Mouse (Mus musculus) limb, embryonic 14.5 days (tissue): ENCODE measurements around the gene Cfap221. TPM values are rescaled to one million over a fixed set of nuclear protein-coding genes. Genes with fewer than 3 reads are reported as not detected.
A peak's percentile ranks its signal among the peaks of the same experiment; 100 is the strongest.

Experiments used
- ATAC-seq: fragments of 200-750 bp; cut with Nextera tagmentation; 2 replicates; pipeline ENCODE4 v1.8.0; 2017; ENCODE audit warnings: low read depth, moderate number of reproducible peaks, moderate TSS enrichment; ENCODE audit not compliant: low FRiP score
- DNase-seq: peaks from one replicate; pipeline ENCODE4 v3.0.0-alpha.2; 2015; ENCODE audit warnings: low spot score
- H3K27ac ChIP-seq: fragments of 300-500 bp; sonication (generic); replicated peaks from 2 replicates; pipeline ENCODE4 v1.5.1; 2014; ENCODE audit warnings: low read depth, mild to moderate bottlenecking, low read length, moderate library complexity, mixed read lengths
- H3K27me3 ChIP-seq: fragments of 300-500 bp; sonication (generic); 2 replicates; pipeline ENCODE4 v1.6.1; 2014; ENCODE audit warnings: low read length, mixed read lengths; ENCODE audit not compliant: control insufficient read depth, insufficient read depth
- H3K36me3 ChIP-seq: fragments of 300-500 bp; sonication (generic); 2 replicates; pipeline ENCODE4 v1.6.1; 2014; ENCODE audit warnings: mild to moderate bottlenecking, low read length, moderate library complexity, mixed read lengths; ENCODE audit not compliant: control insufficient read depth, insufficient read depth
- H3K4me1 ChIP-seq: fragments of 300-500 bp; sonication (generic); 2 replicates; pipeline ENCODE4 v1.6.1; 2014; ENCODE audit warnings: antibody characterized with exemption, low read length, mixed read lengths; ENCODE audit not compliant: control insufficient read depth, insufficient read depth
- H3K4me2 ChIP-seq: fragments of 300-500 bp; sonication (generic); replicated peaks from 2 replicates; pipeline ENCODE4 v1.6.1; 2014; ENCODE audit warnings: low read depth, mild to moderate bottlenecking, low read length, moderate library complexity; ENCODE audit not compliant: severe bottlenecking
- H3K4me3 ChIP-seq: fragments of 300-500 bp; sonication (generic); replicated peaks from 2 replicates; pipeline ENCODE4 v1.5.1; 2014; ENCODE audit warnings: low read length
- H3K9ac ChIP-seq: fragments of 300-500 bp; sonication (generic); 2 replicates; pipeline ENCODE4 v1.6.1; 2014; ENCODE audit warnings: mild to moderate bottlenecking, low read depth, low read length, moderate library complexity; ENCODE audit not compliant: severe bottlenecking
- H3K9me3 ChIP-seq: fragments of 300-500 bp; sonication (generic); 2 replicates; pipeline ENCODE4 v1.6.1; 2016; ENCODE audit warnings: low read length; ENCODE audit not compliant: control insufficient read depth
- POLR2A ChIP-seq: fragments of 200-500 bp; IDR thresholded peaks from 2 replicates; pipeline ENCODE4 v1.8.0; 2012; ENCODE audit warnings: inconsistent platforms, mild to moderate bottlenecking, moderate library complexity, borderline replicate concordance; ENCODE audit not compliant: insufficient read depth, insufficient read length; ENCODE audit errors: extremely low read depth
- WGBS: fragments of 180-500 bp; shearing (Covaris S2); extraction: QIAGEN DNeasy Blood & Tissue Kit; methylation state at CpG from one replicate; pipeline ENCODE4 v1.1.7; 2014; 5-methylcytosine and 5-hydroxymethylcytosine counted together
- polyA plus RNA-seq, 2 experiments: library from polyadenylated mRNA; depleted of rRNA in 1 of 2; stranded (reverse) in 1 of 2; unstranded in 1 of 2; fragments of >200 nt; fragmentation: Nextera tagmentation in 1 of 2; extraction: Ambion mirVana in 1 of 2; gene quantifications; 2 replicates each; pipeline versions ENCODE4 v1.2.1 to v1.2.3; 2012 to 2014

Gene Cfap221
- polyA plus RNA-seq (2012; rRNA removed) (0.06 TPM in 1 of 2 replicates, not detected in the other), polyA plus RNA-seq (2014; fragmentation: Nextera tagmentation; extraction: Ambion mirVana) (0.18 TPM in 1 of 2 replicates, not detected in the other)

DNA sequence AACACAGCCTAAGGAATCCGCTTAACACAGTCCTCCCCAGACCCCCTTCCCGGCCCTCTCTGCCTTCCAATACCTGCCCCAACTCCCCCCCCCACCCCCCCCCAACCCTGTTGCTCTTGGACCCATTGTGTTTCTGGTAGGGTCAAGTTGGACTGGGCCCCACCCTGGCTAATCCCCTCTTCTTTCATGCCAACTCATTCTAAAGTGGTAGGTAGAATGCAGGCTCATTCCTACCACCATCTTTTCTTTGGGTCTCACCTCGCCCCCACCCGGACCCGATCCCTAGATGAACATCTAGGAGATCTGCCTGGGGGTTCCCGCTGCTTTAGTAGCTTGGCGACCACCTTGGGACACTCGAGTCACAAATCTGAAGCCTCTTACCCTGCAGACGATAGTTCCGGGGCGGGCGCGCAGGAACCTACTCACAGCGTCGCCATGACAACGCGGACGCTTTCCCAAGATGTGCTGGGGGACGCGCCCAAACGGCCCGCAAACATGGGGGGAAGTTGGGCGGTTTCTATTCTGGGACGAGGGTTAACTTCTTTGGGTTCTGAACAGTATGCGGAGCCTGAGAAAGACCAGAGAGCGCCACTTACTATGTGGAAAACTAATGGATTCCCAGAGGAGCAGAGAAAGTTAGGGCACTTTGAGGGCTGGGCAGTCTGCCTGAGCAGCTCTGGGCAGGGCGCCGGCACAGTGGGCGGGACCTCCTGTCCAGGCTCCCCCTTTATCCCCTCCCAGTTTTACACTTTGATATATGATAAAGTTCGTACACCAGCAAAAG is at the start of gene Cfap221:
Cfap221 (minus strand) TSS at position 437 of the 784 bp plus-strand sequence.
- Histone ChIP-seq H3K27ac (no peak within 1 kb of the TSS), H3K36me3 (no peaks in the 10 kb centered on the region), H3K9ac (peak within 1 kb of the TSS; percentile 34; the same call in 1 of the 2 replicates), H3K4me2 (peak within 1 kb of the TSS; percentile 75), H3K9me3 (no peaks in the 10 kb centered on the region), H3K4me3 (peak within 1 kb of the TSS; percentile 45), H3K4me1 (no peaks in the 10 kb centered on the region), H3K27me3 (no peaks in the 10 kb centered on the region)
- ATAC-seq (peak; percentile 91), DNase-seq (peak; percentile 84)
- WGBS = 7% methylated on average over 30 of the region's 30 CpGs
- TF ChIP-seq POLR2A = no peak

- Histone ChIP-seq H3K27ac (no peak overlapping the region), H3K36me3 (no peaks in the 10 kb centered on the region), H3K4me3 (no peak overlapping the region), H3K4me1 (no peaks in the 10 kb centered on the region), H3K9ac (no peak overlapping the region), H3K27me3 (no peaks in the 10 kb centered on the region), H3K9me3 (no peaks in the 10 kb centered on the region), H3K4me2 (no peak overlapping the region)
- 82% methylated on average over 15 of the region's 16 CpGs for WGBS
- no peak for TF ChIP-seq POLR2A
- ATAC-seq (no peak), DNase-seq (no peak)
Measured at GRCm38 (mm10) chr1:120044584-120044983, 47.5 kb upstream of the Cfap221 start.

- no peak overlapping the region for H3K9ac ChIP-seq
- WGBS = 73% methylated on average over 8 of the region's 8 CpGs
- no peak for TF ChIP-seq POLR2A
Measured at GRCm38 (mm10) chr1:120042421-120042820, 45.4 kb upstream of the Cfap221 start.

GRCm38 (mm10) chr1:120038594-120038993 is 41.6 kb upstream of the Cfap221 start:
- H3K36me3 ChIP-seq = no peaks in the 10 kb centered on the region
- H3K27me3 ChIP-seq = no peaks in the 10 kb centered on the region
- no peak overlapping the region for H3K27ac ChIP-seq
- H3K9ac ChIP-seq = no peak overlapping the region
- TF ChIP-seq POLR2A = no peak
- DNase-seq (no peak), ATAC-seq (no peak)
- no peaks in the 10 kb centered on the region for H3K9me3 ChIP-seq
- no peaks in the 10 kb centered on the region for H3K4me1 ChIP-seq
- 84% methylated on average over 9 of the region's 9 CpGs for WGBS
- no peak overlapping the region for H3K4me2 ChIP-seq
- H3K4me3 ChIP-seq = no peak overlapping the region

More at GRCm38 (mm10) chr1:120042421-120042820, 45.4 kb upstream of the Cfap221 start:
- H3K36me3 ChIP-seq = no peaks in the 10 kb centered on the region
- H3K27ac ChIP-seq = no peak overlapping the region
- ATAC-seq = no peak
- no peak overlapping the region for H3K4me2 ChIP-seq
- H3K27me3 ChIP-seq = no peaks in the 10 kb centered on the region
- H3K4me3 ChIP-seq = no peak overlapping the region
- no peaks in the 10 kb centered on the region for H3K4me1 ChIP-seq
- H3K9me3 ChIP-seq = no peaks in the 10 kb centered on the region
- DNase-seq = no peak

DNA sequence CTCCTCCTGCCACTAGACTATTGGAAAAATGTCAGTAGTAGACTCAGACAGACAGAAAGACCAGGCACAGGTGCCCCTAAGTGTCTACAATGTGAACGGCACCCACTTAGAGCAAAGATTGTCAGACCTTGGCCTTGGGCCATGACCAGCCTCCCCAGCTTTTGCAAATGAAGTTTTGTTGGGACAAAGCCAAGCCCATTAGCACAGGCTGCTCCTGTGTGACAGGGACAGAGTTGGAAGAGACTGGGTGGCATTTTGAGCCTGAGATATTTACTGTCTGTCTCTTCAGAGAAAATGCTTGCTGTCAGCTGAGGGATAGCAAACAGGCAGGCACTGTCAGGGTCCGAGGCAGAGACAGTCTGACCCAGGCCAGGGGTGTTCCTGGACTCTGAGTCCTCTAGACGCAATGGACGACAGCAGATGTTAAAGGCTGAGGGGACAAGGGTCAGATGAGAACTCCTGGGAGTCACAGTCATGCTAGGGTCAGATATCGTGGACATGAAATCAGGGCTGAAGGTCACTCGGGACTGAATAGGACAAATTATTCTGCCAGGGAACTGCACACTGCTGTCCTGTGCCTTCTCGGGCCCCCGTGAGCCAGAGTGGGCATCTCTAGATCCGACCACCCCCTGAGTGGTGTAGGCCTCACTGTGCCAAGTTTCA is 40.1 kb upstream of the Cfap221 start:
- Histone ChIP-seq H3K27ac (no peak overlapping the region), H3K4me1 (no peaks in the 10 kb centered on the region), H3K36me3 (no peaks in the 10 kb centered on the region), H3K27me3 (no peaks in the 10 kb centered on the region), H3K9me3 (no peaks in the 10 kb centered on the region), H3K4me2 (no peak overlapping the region), H3K9ac (no peak overlapping the region), H3K4me3 (no peak overlapping the region)
- no peak for TF ChIP-seq POLR2A
- ATAC-seq (no peak), DNase-seq (no peak)
- WGBS = 71% methylated on average over 9 of the region's 9 CpGs
